Mouse (Mus musculus): Measurements from ENCODE around the gene Olfr64.
A peak's percentile ranks its signal among the peaks of the same experiment; 100 is the strongest.

Olfr64 gene

GRCm38 (mm10) chr7:103894385-103894784 is at the start of gene Olfr64:
Olfr64 (minus strand) TSS chr7:103894485.
- no peak for DNase-seq (ENCODE audit: low read depth, low spot score)

- DNase-seq (ENCODE audit: low read depth, low spot score), result peak; percentile 60
Observed at GRCm38 (mm10) chr7:103942730-103943129, 48.4 kb upstream of the Olfr64 start.

- DNase-seq (ENCODE audit: low read depth, low spot score), result no peak
Observed at GRCm38 (mm10) chr7:103934264-103934663, 40.0 kb upstream of the Olfr64 start, which contains the start of gene Olfr632. Olfr632 (plus strand) TSS chr7:103934347.

- DNase-seq (ENCODE audit: low read depth, low spot score), result no peak
Observed at GRCm38 (mm10) chr7:103928525-103928924, 34.2 kb upstream of the Olfr64 start, which contains the start of gene Olfr631. Olfr631 (plus strand) TSS chr7:103928825.

GRCm38 (mm10) chr7:103915338-103915737 is 21.1 kb upstream of the Olfr64 start:
- DNase-seq (ENCODE audit: low read depth, low spot score), result no peak

- peak; percentile 23 for DNase-seq (ENCODE audit: low read depth, low spot score)
Observed at GRCm38 (mm10) chr7:103912969-103913511, 18.8 kb upstream of the Olfr64 start.

- no peak for DNase-seq (ENCODE audit: low read depth, low spot score)
Observed at GRCm38 (mm10) chr7:103910047-103910446, 15.8 kb upstream of the Olfr64 start.

- DNase-seq (ENCODE audit: low read depth, low spot score), result no peak
Observed at GRCm38 (mm10) chr7:103903187-103903586, 8.9 kb upstream of the Olfr64 start, which contains the start of gene Olfr65. Olfr65 (plus strand) TSS chr7:103903487.

GRCm38 (mm10) chr7:103886152-103886551 is 8.1 kb downstream of the Olfr64 start, which contains the start of gene Olfr66:
Olfr66 (minus strand) TSS chr7:103886252.
- no peak for DNase-seq (ENCODE audit: low read depth, low spot score)

GRCm38 (mm10) chr7:103877093-103877492 is 17.2 kb downstream of the Olfr64 start:
- DNase-seq (ENCODE audit: low read depth, low spot score), result no peak

GRCm38 (mm10) chr7:103874451-103874850 is 19.8 kb downstream of the Olfr64 start:
- no peak for DNase-seq (ENCODE audit: low read depth, low spot score)

- DNase-seq (ENCODE audit: low read depth, low spot score), result no peak
Observed at GRCm38 (mm10) chr7:103873064-103873463, 21.2 kb downstream of the Olfr64 start.

GRCm38 (mm10) chr7:103870667-103871066 is 23.6 kb downstream of the Olfr64 start:
- DNase-seq (ENCODE audit: low read depth, low spot score), result no peak

GRCm38 (mm10) chr7:103865716-103866115 is 28.6 kb downstream of the Olfr64 start:
- no peak for DNase-seq (ENCODE audit: low read depth, low spot score)

GRCm38 (mm10) chr7:103861531-103861930 is 32.8 kb downstream of the Olfr64 start:
- DNase-seq (ENCODE audit: low read depth, low spot score), result no peak

- peak; percentile 91 for DNase-seq (ENCODE audit: low read depth, low spot score)
Observed at GRCm38 (mm10) chr7:103860855-103861254, 33.4 kb downstream of the Olfr64 start.

- no peak for DNase-seq (ENCODE audit: low read depth, low spot score)
Observed at GRCm38 (mm10) chr7:103859076-103859475, 35.2 kb downstream of the Olfr64 start.

- no peak for DNase-seq (ENCODE audit: low read depth, low spot score)
Observed at GRCm38 (mm10) chr7:103854669-103855068, 39.6 kb downstream of the Olfr64 start.

- no peak for DNase-seq (ENCODE audit: low read depth, low spot score)
Observed at GRCm38 (mm10) chr7:103853090-103853489, 41.2 kb downstream of the Olfr64 start, which contains the start of gene Hbb-y. Hbb-y (minus strand) TSS chr7:103853216.

- no peak for DNase-seq (ENCODE audit: low read depth, low spot score)
Observed at GRCm38 (mm10) chr7:103844525-103845325, 49.6 kb downstream of the Olfr64 start.

GRCm38 (mm10) chr7:103843034-103843433 is 51.3 kb downstream of the Olfr64 start, which contains the start of gene Hbb-bh1:
Hbb-bh1 (minus strand) TSS chr7:103843164.
- DNase-seq (ENCODE audit: low read depth, low spot score), result no peak

- no peak for DNase-seq (ENCODE audit: low read depth, low spot score)
Observed at GRCm38 (mm10) chr7:103840268-103840667, 54.0 kb downstream of the Olfr64 start, which contains the start of gene Hbb-bh2. Hbb-bh2 (minus strand) TSS chr7:103840520.

All from R1 (cell line).